Mouse (Mus musculus): ENCODE measurements around the gene Tmem200c.

Gene Tmem200c

DNA sequence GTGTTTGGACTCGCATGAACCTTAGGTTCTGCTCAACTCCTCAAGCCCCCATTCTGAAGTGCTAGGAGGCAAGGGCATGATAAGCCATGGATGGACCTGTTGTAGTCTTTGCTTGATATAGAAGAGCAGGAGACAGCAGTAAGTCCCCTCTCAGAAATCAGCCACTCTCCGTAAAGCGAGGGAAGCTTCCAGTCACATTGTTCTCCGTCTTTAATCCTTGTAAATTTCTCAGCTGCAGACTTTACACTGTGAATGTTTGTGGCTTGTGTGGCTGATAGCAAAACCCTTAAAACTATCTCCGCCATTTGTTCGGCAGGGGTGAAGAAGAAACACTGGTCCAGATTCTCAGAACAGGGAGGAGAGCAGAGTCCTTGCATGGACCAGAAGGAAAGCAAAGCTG is at the start of gene Tmem200c:
Tmem200c (plus strand) TSS at position 301 of the 400 bp plus-strand sequence.
- 90% methylated on average over 6 of the region's 6 CpGs for WGBS

DNA sequence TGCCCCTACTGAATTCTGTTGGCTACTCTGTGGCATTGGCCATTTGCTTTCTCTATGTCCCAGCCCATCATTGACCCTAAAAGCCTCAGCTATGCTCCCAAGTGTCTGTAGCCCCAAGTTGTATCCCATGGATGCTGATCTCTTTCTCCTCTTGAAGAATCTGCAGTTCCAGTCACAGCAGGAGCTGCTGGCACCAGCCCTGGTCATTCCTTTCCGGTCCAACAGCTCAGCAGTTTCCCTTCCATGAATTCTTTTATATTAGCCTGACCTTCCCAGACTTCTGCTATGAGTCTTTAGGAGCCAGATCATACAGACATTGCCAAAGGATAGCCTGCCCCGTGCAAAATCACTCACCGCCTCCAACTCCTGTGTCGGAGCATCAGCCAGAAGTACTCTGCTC is 32.7 kb upstream of the Tmem200c start:
- 86% methylated on average over 4 of the region's 4 CpGs for WGBS

DNA sequence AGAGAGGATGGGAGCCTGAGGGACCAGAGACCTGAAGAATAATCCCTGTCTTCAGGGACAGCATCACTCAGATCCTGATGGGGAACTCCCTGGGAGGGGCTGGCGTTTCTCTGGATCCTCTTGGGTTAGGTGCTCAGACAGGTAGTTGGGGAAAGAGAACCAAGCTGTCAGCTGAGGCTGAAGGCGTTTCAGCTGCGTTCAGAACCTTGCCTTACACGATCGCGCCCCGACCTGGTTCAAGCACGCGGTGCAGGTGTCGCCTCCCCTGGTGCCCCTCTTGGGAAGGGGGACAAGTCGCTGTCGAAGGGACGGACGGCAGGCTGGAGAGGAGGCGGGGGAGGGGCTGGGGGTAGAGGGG is 10.2 kb downstream of the Tmem200c start:
- 3% methylated on average over 15 of the region's 15 CpGs for WGBS

DNA sequence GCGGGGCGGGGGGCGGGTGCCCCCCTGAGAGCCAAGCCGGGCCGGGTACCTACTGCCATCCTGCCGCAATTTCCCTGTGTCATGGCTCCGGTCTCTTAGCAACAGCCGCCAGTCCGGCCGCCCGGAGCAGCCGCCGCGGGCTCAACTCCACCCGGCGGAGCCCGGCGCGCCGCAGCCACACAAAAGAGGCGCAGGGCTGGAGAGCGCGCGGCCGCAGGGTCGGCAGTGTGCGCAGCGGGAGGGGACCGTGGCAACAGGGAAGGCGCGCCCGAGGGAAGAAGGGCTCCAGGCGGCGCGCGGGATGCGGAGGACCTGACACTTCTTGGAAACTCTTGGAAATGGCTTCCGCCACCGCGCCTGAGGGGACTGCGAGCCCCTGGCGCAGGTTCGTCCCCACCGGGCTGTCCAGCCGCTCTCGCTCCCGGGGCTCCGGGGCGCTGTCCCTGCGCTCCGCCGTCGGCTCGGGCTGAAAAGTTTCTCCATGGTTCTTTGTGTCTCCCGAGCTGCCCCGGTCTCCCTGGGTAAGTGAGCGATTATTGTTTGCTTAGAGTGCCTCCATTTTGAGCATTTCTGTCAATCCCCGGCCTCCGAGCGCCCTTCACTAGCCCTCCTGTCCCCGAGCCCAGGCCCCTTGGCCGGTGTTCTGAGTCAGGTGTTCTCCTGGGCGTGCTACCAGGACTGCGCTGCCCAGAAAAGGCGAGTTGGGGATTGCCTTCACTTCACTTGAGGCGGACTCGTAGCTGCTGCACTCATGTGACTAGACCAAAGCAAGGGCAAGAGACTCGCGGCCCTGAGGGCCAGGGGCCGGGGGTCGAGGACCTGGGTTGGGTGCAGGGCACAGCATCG is 10.8 kb downstream of the Tmem200c start:
- whole genome bisulfite sequencing = under 1% methylated on average over 69 of the region's 72 CpGs

DNA sequence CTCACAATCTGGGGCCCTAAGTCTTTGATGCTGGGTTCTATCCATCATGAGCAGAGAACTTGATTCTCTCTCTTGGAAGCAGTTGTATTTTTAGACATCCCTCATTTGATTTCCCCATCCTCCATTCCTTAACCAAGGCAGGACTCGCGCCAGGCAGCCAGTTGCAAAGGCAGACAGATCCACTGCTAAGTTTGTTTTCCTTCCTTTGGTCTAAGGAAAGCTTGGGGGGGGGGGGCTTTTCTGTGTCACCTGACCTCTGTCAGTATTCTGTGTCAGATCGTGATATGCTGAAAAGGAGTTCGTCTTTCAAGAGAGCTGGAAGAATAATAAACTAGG is 11.4 kb downstream of the Tmem200c start:
- 15% methylated on average over 4 of the region's 4 CpGs for WGBS

DNA sequence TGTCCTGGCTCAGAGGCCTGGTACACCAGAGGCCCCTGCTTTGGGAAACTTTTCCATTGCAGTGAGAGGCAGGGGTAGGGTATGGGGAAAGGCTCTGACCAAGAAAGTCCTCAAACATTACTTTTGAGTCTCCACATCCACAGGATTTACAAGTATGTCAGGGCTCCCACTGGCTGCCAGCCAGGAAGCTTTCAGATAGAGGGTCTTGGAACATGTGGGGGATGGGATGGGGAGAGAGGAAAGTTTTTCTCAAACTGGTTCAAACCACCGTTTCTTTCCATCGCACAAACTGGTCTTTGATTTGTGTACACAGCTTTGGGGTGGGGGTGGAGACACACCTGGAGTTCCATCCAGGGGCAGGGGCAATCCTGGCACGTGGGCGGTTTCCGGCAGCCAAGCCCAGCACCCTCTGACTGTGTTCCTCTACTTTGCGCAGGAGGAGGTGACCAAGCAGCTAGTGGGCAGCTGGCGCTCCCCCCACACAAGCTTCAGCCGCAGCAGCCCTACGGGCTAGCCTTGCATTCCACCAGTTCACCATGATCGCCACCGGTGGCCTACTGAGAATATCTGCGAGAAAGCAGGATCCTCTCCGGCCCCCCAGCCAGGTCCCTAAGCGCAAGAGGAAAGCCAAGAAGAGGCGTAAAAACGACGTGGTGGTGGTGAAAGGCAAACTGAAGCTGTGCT is 13.6 kb downstream of the Tmem200c start:
- WGBS = 41% methylated on average over 17 of the region's 17 CpGs

DNA sequence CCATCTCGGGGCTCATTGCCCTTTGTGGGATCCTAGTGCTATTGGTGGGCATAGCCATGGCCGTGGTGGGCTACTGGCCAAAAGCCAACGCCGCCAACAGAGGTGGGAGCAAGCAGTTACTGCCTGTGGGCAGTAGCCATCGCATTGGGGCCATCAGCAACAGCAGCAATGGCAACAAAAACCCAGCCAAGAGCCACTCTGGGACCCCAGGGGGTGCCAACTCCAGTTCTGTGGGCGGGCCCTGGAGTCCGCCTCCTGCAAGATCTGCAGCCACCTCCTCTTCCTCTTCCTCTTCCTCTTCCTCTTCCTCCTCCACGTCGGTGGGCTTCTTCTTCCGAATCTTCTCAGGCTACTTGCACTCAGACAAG is 14.1 kb downstream of the Tmem200c start:
- 20% methylated on average over 10 of the region's 10 CpGs for WGBS

DNA sequence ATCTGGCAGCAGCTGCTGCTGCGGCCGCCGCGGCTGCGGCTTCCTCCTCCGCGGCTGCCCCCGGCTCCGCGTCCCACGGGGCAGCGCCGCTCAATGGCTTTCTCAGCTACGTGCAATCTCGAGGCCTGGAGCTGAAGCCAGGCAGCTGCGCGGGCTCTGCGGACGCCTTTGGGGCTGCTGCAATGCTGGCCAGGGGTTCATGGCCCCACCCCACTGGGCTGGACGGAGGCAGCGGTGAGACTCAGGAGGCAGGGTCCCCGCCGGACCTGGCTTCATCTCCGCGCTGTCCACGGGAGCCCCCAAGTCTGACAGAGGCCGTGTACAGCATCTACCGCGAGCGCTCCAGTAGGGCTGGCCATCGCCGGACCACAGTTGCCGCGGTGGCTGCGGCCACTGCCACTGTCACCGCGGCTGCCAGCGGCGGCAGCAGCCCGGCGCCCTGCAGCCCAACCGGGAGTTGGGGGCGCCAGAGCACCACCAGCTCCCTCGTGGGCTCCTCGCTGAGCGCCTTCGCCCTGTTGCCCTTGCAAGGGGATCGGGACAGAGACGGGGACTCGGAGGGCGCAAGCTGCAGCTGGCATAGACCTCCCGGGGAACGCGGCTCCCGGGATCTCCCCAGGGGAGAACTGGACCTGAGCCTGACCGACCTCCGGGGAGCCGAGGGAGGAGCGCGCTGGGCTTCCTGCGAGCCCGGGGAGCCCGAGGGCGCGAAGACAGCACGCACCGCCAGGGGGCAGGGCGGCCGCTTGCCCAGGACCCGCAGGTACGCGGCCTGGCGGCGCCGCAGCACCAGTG is 14.9 kb downstream of the Tmem200c start:
- WGBS = 1% methylated on average over 73 of the region's 75 CpGs

DNA sequence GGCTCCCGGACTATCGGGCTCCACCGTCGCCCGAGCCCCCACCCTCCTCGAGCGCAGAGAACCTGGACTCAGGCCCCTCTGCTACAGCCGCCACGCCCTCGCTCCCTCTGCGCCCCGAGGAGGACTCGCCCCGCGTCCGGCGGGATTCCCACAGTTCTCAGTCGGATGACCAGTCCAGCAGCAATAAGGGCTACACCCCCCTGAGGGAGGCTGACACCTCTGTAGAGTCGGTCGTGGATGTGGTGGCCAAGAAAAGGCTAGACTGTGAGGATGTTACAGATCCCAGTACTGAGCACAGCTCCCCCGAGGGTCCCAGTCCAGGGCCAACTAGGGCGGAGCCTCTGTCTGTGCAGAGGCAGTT is 15.4 kb downstream of the Tmem200c start:
- 7% methylated on average over 22 of the region's 22 CpGs for WGBS

DNA sequence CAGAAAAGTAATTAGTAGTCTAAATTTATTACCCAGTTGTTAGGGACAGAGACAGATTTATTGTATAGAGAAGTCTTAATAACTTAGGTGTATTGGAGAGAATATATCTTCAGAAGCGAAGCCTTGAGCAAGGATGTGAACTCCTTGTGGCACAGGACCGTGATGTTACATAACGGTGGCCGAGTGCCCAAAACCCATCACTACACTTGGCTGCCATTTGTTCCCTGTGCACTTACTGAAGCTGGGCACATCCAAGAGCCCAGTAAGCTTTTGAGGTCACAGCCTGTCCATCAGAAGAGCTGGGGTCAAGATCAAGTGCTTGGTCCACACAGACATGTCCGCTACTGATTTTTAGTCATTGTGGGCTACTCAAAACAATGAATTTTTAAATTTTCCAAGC is 19.5 kb downstream of the Tmem200c start:
- 72% methylated on average over 5 of the region's 5 CpGs for WGBS

DNA sequence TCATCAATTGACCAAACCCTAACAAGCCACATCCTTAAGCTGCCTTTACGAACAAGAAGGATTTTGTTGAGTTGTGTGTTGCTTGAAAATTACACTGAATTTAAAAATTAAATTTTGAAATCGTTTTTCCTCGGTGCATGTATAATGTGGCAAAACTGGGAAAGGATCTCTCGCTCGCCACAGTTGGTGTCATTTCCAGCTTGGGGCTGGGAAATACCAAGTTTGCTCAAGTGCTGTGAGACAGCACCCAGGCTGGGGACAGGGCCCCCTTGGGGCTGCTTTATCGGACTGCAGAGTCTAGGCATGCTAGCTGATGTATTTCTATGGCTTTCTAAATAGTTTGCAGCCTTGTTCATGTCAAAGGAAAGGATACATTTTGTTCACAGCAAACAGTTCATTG is 22.3 kb downstream of the Tmem200c start:
- WGBS = 44% methylated on average over 6 of the region's 6 CpGs

DNA sequence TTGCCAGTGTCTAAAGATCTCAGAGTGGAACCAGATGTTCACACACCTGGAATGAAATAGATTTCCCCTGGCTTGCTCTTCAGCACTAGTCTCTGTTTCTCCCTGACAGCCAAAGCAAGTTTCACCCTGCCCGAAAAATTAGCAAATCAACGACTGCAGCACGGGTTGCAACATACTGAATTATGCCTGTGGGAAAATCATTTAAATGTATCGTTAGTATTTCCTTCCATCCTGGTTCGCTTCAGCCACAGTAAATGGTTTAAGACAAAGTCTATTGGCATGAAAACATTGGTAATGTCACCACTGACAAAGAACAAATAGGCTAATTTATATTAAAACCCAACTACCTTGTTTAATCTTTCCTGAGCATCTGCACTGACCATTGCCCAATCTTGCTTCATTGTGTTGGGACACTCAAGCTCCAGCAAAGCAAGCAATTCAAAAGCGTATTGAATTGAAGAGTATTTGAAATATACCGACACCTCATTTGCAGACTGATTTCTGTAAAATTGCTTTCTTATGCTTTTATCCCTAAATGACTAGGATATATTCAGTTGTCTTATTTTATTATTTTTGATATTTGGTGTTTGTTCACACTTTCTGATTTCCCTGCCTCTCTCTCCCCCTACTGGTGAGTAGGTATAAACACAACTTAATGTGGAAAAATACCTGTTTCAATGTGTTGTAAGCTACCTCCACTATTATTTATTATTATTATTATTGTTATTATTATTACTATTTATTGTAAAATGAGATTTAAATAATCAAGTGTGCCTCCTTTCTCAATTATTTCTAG is 25.9 kb downstream of the Tmem200c start:
- 70% methylated on average over 7 of the region's 7 CpGs for WGBS

DNA sequence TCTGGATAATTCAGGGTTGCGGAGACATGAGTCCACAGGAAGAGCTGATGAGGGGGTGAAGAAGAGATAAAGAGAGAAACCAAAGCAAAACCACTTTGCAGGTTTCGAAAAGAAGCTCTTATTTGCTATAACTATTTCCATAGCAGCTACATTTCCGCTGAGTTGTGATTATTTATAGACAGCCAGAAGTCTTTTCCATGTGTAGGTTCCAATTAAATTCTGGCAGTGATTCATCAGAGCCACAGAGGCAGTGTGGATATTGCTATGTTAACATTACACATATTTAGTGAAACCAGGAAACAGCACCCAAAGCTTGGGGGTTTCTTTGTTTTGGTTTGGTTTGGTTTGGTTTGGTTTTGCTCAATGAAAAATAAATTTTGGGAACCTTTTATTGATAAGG is 37.8 kb downstream of the Tmem200c start:
- 43% methylated on average over 3 of the region's 3 CpGs for WGBS

DNA sequence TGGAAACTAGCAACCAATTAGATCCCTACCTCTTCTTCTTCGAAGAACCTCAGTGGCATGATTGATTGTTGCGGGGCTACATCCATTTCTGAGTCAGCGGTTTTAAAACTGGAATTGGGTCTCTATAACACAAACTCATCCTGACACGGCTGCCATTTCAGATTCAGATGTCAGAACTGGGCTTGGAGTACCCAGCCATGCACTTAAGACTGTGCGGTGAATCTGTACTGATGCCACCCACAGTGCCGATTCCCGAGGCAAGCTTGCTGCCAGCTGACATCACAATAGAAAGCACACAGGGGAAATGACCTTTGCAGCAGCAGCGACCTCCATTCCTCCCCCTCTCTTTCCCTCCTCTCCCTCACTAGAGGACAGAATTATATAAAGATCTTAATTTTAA is 47.6 kb downstream of the Tmem200c start:
- WGBS = 58% methylated on average over 8 of the region's 8 CpGs

DNA sequence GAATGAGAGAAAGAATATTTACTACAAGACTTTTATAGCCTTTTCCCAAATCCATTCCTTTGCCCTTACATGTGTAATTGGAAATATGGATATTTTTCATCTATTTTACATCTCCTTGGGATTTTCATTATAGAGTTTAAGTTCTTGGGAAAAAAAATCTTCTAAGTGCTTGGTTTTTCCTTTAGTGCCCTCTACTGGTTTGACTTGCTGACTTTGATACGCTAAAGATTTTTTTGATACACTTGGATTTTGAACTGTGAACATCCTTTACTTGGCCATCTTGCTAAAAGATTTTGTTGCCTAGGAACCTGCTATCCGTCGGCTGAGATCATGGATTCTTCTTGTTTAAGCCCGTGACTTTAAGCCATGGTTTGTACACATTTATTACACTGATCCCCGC is 48.8 kb downstream of the Tmem200c start:
- WGBS = 44% methylated on average over 5 of the region's 5 CpGs

DNA sequence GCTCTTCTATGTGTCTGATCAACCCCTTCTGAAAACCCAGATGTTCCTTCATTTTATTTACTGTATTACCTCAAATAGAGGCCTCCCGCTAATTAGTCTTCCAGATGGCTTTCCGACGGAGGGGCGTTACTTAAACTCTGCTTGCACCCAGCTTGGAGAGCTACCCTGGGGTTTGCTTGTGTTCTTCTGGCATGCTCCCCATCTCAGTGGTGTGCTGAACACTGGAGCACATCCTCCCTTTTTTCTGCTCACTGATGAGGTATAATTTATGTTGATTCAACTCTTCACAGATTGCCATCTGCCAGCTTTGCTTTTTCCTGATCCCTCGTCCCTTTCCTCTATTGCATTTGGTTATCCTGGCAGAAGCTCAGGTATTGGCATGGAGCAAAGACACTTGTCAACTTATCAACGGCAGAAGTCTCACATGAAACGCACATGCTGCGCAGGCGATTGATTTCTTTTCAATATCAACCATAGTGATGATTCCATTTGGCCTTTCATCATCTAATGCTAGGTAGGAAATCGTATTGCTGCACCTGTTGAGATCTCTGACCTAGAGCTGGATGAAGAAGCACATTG is 49.6 kb downstream of the Tmem200c start:
- WGBS = 75% methylated on average over 10 of the region's 10 CpGs

DNA sequence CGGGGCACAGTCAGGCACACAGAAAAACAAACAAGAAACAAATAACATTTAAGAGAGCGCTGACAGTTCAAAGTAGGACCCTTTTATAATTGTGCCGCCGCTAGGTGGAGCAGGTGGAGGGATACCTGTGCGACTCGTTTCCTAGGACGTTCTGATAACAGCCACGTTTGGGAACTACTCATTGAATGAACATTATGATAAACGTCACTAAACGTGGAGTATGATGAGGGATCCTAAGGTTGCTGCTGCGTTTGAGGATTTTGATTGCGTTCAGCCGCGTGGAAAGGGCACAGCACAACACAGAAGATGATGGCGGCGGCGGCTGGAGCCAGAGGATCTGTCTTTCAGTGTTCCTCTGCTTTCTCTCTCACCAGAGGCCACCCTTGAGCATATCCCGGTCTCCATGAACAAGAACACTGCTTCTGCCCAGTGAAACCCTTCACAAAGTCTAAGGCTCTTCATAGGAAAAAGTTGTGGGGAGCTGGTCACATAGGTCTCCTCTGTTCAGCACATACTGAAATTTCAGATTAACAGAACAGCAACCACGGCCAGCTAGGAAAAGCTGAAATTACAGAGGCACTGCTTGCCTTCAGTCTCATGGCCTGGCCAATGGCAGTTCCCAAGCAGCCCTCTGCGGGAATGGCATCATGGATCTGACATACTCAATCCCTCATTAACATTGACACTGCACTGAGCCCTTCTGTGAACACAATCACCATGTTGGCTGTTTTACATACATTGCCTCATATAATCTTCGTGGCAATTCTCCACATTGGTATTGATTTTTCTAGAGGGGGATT is 55.5 kb downstream of the Tmem200c start:
- 10% methylated on average over 21 of the region's 21 CpGs for whole genome bisulfite sequencing

DNA sequence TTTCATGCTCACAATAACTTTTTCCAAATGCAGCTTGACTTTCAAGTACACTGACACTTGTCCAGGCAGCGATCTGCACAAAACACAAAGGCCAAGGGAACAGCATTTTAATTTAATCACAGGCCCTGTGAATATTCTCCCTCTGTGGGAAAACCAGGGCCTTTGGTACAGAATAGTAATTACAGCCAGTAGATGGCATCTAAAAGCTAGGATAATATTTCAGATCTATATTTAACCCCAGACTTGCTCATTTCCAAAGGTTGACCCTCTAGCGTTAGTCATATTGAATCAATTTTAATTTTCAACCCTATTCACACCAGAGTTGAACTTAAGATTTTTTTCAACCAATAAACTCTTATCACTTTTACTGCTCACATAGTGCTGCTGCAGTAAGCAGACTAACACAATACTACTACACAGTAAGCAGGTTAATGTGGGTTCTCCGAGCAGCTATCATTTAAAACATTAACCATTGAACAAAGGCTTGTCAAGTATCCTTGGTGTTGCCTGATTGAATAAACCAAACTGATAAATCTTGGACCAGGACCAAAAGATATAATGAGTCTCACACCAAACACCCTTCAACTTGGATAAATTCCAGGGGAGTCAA is 57.2 kb downstream of the Tmem200c start:
- 61% methylated on average over 3 of the region's 3 CpGs for WGBS

DNA sequence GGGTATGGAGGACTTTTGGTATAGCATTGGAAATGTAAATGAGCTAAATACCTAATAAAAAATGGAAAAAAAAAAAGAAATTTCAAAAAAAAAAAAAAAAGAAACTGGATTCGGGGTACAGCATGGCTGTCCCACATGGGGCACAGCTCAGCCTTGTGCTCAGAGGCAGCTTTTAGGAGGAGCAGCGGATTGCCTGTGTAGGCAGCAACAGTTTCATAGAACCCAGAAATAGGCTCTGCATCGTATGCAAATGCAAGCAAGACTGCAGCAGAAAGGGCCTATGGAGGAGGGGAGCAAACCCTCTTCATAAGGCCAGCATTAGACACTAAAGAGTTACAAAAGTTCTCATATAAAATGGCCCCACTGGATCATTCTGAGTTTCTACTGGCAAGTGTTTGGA is 64.2 kb downstream of the Tmem200c start:
- 53% methylated on average over 3 of the region's 3 CpGs for WGBS

All from cerebral cortex, adult 2 months (tissue).